Mouse (Mus musculus) forebrain, embryonic 16.5 days (tissue): ENCODE data around the gene Ikzf4. TPM values are rescaled to one million over a fixed set of nuclear protein-coding genes. Genes with fewer than 3 reads are reported as not detected.

Experiments used
- ATAC-seq: fragments of 200-750 bp; cut with Nextera tagmentation; 2 replicates; pipeline ENCODE4 v1.8.0; 2017; ENCODE audit warnings: mild to moderate bottlenecking, moderate library complexity
- H3K27ac ChIP-seq: fragments of 300-500 bp; sonication (generic); 2 replicates; pipeline ENCODE4 v1.5.1; 2014; ENCODE audit warnings: low read length, control low read depth
- H3K27me3 ChIP-seq: fragments of 300-500 bp; sonication (generic); replicated peaks from 2 replicates; pipeline ENCODE4 v1.6.1; 2014; ENCODE audit warnings: low read length; ENCODE audit not compliant: control insufficient read depth, insufficient read depth
- H3K36me3 ChIP-seq: fragments of 300-500 bp; sonication (generic); 2 replicates; pipeline ENCODE4 v1.6.1; 2014; ENCODE audit not compliant: control insufficient read depth, insufficient read depth
- H3K4me1 ChIP-seq: fragments of 300-500 bp; sonication (generic); replicated peaks from 2 replicates; pipeline ENCODE4 v1.6.1; 2014; ENCODE audit warnings: low read length; ENCODE audit not compliant: control insufficient read depth, insufficient read depth
- H3K4me2 ChIP-seq: fragments of 300-500 bp; sonication (generic); 2 replicates; pipeline ENCODE4 v1.6.1; 2014; ENCODE audit warnings: mild to moderate bottlenecking, low read length, control low read depth
- H3K4me3 ChIP-seq: fragments of 300-500 bp; sonication (generic); replicated peaks from 2 replicates; pipeline ENCODE4 v1.5.1; 2014; ENCODE audit warnings: mild to moderate bottlenecking, low read length, control low read depth
- H3K9ac ChIP-seq: fragments of 300-500 bp; sonication (generic); replicated peaks from 2 replicates; pipeline ENCODE4 v1.6.1; 2014; ENCODE audit warnings: low read depth, low read length, control low read depth
- H3K9me3 ChIP-seq: fragments of 300-500 bp; sonication (generic); 2 replicates; pipeline ENCODE4 v1.6.1; 2016; ENCODE audit warnings: low read length; ENCODE audit not compliant: control insufficient read depth
- WGBS: fragments of 180-500 bp; shearing (Covaris S2); extraction: QIAGEN DNeasy Blood & Tissue Kit; methylation state at CpG from one replicate; pipeline ENCODE4 v1.1.7; 2014; 5-methylcytosine and 5-hydroxymethylcytosine counted together
- polyA plus RNA-seq: library from polyadenylated mRNA; unstranded; fragments of >200 nt; fragmentation: Nextera tagmentation; extraction: Ambion mirVana; gene quantifications from 2 replicates; pipeline ENCODE4 v1.2.1, GENCODE M21; 2015

Gene Ikzf4
- 9.0 and 15.6 TPM in 2 replicates for polyA plus RNA-seq

GRCm38 (mm10) chr10:128645111-128646011 is at the start of gene Ikzf4:
Ikzf4 (minus strand) TSS chr10:128645991.
- WGBS = 2% methylated on average over 35 of the region's 36 CpGs
- no peaks in the 10 kb centered on the region for H3K9me3 ChIP-seq
- H3K27me3 ChIP-seq = no peaks in the 10 kb centered on the region
- peak within 1 kb of the TSS; percentile 49 for H3K4me3 ChIP-seq
- peaks cover 5% of the 10 kb centered on the region; the same call in 1 of the 2 replicates for H3K36me3 ChIP-seq
- peak within 1 kb of the TSS; percentile 63 for H3K9ac ChIP-seq
- peaks cover 18% of the 10 kb centered on the region for H3K4me1 ChIP-seq
- peak within 1 kb of the TSS; percentile 50 for H3K4me2 ChIP-seq
- ATAC-seq = peak; percentile 80
- H3K27ac ChIP-seq = peak within 1 kb of the TSS; percentile 79

- H3K36me3 ChIP-seq = no peaks in the 10 kb centered on the region
These were observed 49.7 kb upstream of the Ikzf4 start for GRCm38 (mm10) chr10:128695411-128695991.

GRCm38 (mm10) chr10:128674469-128675008 is 28.7 kb upstream of the Ikzf4 start:
- Histone ChIP-seq H3K9ac (peak overlapping the region; percentile 63), H3K36me3 (no peaks in the 10 kb centered on the region), H3K4me1 (peaks cover 5% of the 10 kb centered on the region), H3K9me3 (no peaks in the 10 kb centered on the region), H3K4me2 (peak overlapping the region; percentile 68), H3K27me3 (no peaks in the 10 kb centered on the region), H3K4me3 (peak overlapping the region; percentile 54), H3K27ac (peak overlapping the region; percentile 62; the same call in 1 of the 2 replicates)
- 2% methylated on average over 9 of the region's 9 CpGs for WGBS
- no peak for ATAC-seq

More at GRCm38 (mm10) chr10:128695411-128695991, 49.7 kb upstream of the Ikzf4 start:
- Histone ChIP-seq H3K9me3 (no peaks in the 10 kb centered on the region), H3K4me1 (peaks cover 17% of the 10 kb centered on the region), H3K9ac (peak overlapping the region; percentile 79), H3K27me3 (no peaks in the 10 kb centered on the region), H3K4me3 (peak overlapping the region; percentile 55), H3K27ac (peak overlapping the region; percentile 91), H3K4me2 (peak overlapping the region; percentile 68)
- no peak for ATAC-seq
- WGBS = under 1% methylated on average over 22 of the region's 22 CpGs

- Histone ChIP-seq H3K9me3 (no peaks in the 10 kb centered on the region), H3K36me3 (no peaks in the 10 kb centered on the region), H3K4me3 (peak within 1 kb of the TSS; percentile 54), H3K27me3 (no peaks in the 10 kb centered on the region), H3K4me2 (peak within 1 kb of the TSS; percentile 68), H3K9ac (peak within 1 kb of the TSS; percentile 63), H3K27ac (peak within 1 kb of the TSS; percentile 62; the same call in 1 of the 2 replicates), H3K4me1 (peaks cover 8% of the 10 kb centered on the region)
- under 1% methylated on average over 59 of the region's 60 CpGs for WGBS
- peak; percentile 95 for ATAC-seq
These were observed 28.1 kb upstream of the Ikzf4 start, which contains the start of gene Suox for GRCm38 (mm10) chr10:128673763-128674468. Suox (minus strand) TSS chr10:128674073.

GRCm38 (mm10) chr10:128671148-128671547 is 25.4 kb upstream of the Ikzf4 start:
- peaks cover 13% of the 10 kb centered on the region for H3K4me1 ChIP-seq
- no peaks in the 10 kb centered on the region for H3K9me3 ChIP-seq
- no peak overlapping the region for H3K27ac ChIP-seq
- no peaks in the 10 kb centered on the region for H3K36me3 ChIP-seq
- ATAC-seq = no peak
- no peak overlapping the region for H3K9ac ChIP-seq
- H3K4me2 ChIP-seq = no peak overlapping the region
- H3K4me3 ChIP-seq = no peak overlapping the region
- 95% methylated on average over 9 of the region's 9 CpGs for WGBS
- H3K27me3 ChIP-seq = no peaks in the 10 kb centered on the region

- Histone ChIP-seq H3K36me3 (no peaks in the 10 kb centered on the region), H3K4me3 (peak overlapping the region; percentile 88), H3K27me3 (no peaks in the 10 kb centered on the region), H3K27ac (peak overlapping the region; percentile 66), H3K4me2 (peak overlapping the region; percentile 69), H3K9ac (peak overlapping the region; percentile 77), H3K9me3 (no peaks in the 10 kb centered on the region), H3K4me1 (peaks cover 13% of the 10 kb centered on the region)
- under 1% methylated on average over 42 of the region's 42 CpGs for WGBS
- ATAC-seq = peak; percentile 48
These were observed 23.2 kb upstream of the Ikzf4 start for GRCm38 (mm10) chr10:128668790-128669672.

- 99% methylated on average over 2 of the region's 2 CpGs for WGBS
- Histone ChIP-seq H3K4me1 (peaks cover 8% of the 10 kb centered on the region), H3K27ac (no peak overlapping the region), H3K4me3 (no peak overlapping the region), H3K9ac (no peak overlapping the region), H3K9me3 (no peaks in the 10 kb centered on the region), H3K4me2 (no peak overlapping the region), H3K36me3 (no peaks in the 10 kb centered on the region), H3K27me3 (no peaks in the 10 kb centered on the region)
- no peak for ATAC-seq
These were observed 20.0 kb upstream of the Ikzf4 start for GRCm38 (mm10) chr10:128665806-128666205.

GRCm38 (mm10) chr10:128665307-128665706 is 19.5 kb upstream of the Ikzf4 start:
- 91% methylated on average over 3 of the region's 3 CpGs for WGBS

More at GRCm38 (mm10) chr10:128665307-128665706, 19.5 kb upstream of the Ikzf4 start:
- peaks cover 8% of the 10 kb centered on the region for H3K4me1 ChIP-seq
- H3K9ac ChIP-seq = no peak overlapping the region
- H3K27me3 ChIP-seq = no peaks in the 10 kb centered on the region
- H3K4me3 ChIP-seq = no peak overlapping the region
- ATAC-seq = no peak
- no peak overlapping the region for H3K27ac ChIP-seq
- H3K4me2 ChIP-seq = no peak overlapping the region
- no peaks in the 10 kb centered on the region for H3K36me3 ChIP-seq
- H3K9me3 ChIP-seq = no peaks in the 10 kb centered on the region
